Mouse (Mus musculus) bone marrow macrophage, adult 2 months (primary cell): ENCODE measurements around the gene Pde4c. TPM values are rescaled to one million over a fixed set of nuclear protein-coding genes. Genes with fewer than 3 reads are reported as not detected.

Experiments used
- H3K27ac ChIP-seq: 2 replicates; pipeline ENCODE4 v1.5.1; 2012; ENCODE audit warnings: low read depth, low read length; ENCODE audit not compliant: insufficient read depth
- H3K4me1 ChIP-seq: 2 replicates; pipeline ENCODE4 v1.6.1; 2012; ENCODE audit warnings: low read length; ENCODE audit not compliant: control insufficient read depth, insufficient read depth
- H3K4me3 ChIP-seq: 2 replicates; pipeline ENCODE4 v1.5.1; 2012; ENCODE audit warnings: mild to moderate bottlenecking, low read length, moderate library complexity; ENCODE audit not compliant: insufficient read depth
- CTCF ChIP-seq: IDR thresholded peaks from 2 replicates; pipeline ENCODE4 v1.5.1; 2012; ENCODE audit warnings: low read depth, mild to moderate bottlenecking, low read length, moderate library complexity
- POLR2A ChIP-seq: IDR thresholded peaks from 2 replicates; pipeline ENCODE4 v1.6.1; 2012; ENCODE audit warnings: mild to moderate bottlenecking, low read depth, low read length, borderline replicate concordance
- polyA plus RNA-seq: library from polyadenylated mRNA; stranded (reverse); fragments of >200 nt; gene quantifications from 2 replicates; pipeline ENCODE4 v1.2.4, GENCODE M21; 2012; ENCODE audit not compliant: missing spikeins, insufficient read depth, insufficient read length

The Pde4c gene
- polyA plus RNA-seq, 1 experiment: not detected

DNA sequence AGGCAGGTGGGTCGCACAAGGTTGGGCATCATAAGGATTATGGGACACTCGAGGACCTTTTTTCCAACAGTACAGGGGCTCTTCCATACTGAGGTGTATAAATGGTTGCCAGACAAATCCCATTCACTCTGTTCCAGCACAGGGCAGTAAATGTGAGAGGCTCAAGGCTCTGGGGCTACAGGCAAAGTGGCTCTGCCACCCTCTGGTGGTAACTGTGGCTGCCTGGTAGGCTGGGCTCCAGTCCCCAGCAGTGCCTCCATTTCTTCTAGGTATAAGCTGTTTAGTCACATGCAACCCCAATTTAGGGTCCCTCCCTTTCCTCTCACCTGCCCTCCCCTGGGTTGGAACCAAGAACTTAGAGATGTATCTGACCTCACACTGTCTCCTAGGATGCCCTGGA, 71.8 kb downstream of the Pde4c start:
- TF ChIP-seq POLR2A: no peak
- no peak for TF ChIP-seq CTCF
- H3K4me1 ChIP-seq: peaks cover 19% of the 10 kb centered on the region
- no peak overlapping the region for H3K4me3 ChIP-seq
- H3K27ac ChIP-seq: no peak overlapping the region

DNA sequence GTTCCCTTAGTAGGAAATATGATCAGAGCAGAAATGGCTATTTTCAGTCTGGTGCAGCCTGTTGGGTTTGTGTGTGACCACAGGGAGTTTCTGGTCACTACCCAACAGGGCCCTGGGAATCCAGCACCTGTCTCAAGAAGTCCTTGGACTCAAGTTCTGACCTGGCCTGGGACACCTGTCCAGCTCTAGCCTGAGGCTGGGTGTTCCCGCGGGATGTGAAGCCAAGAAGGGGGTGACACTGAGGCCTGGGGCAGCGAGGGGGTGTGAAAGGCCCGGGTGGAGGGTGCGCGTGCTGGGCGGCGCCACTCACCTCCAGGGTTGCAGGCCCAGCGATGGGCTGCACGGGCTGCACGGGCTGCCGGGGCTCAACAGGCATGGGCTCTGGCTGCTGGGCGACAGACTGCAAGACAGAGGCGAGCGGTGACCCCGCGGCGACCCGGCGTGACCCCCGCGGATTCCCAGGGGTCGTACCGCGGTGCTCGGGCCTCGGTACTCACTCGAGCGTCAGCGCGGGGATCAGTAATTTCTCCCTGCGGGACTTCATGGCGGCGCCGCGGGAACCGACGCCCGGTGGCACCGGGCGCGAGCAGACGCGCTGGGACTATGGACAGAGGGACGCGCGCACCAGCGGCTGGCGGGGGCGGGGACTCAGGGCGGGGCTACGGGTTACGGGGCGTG, 73.0 kb downstream of the Pde4c start:
- H3K4me3 ChIP-seq: peak overlapping the region; percentile 57
- TF ChIP-seq POLR2A (no peak), CTCF (no peak)
- H3K4me1 ChIP-seq: peaks cover 21% of the 10 kb centered on the region
- no peak overlapping the region for H3K27ac ChIP-seq

DNA sequence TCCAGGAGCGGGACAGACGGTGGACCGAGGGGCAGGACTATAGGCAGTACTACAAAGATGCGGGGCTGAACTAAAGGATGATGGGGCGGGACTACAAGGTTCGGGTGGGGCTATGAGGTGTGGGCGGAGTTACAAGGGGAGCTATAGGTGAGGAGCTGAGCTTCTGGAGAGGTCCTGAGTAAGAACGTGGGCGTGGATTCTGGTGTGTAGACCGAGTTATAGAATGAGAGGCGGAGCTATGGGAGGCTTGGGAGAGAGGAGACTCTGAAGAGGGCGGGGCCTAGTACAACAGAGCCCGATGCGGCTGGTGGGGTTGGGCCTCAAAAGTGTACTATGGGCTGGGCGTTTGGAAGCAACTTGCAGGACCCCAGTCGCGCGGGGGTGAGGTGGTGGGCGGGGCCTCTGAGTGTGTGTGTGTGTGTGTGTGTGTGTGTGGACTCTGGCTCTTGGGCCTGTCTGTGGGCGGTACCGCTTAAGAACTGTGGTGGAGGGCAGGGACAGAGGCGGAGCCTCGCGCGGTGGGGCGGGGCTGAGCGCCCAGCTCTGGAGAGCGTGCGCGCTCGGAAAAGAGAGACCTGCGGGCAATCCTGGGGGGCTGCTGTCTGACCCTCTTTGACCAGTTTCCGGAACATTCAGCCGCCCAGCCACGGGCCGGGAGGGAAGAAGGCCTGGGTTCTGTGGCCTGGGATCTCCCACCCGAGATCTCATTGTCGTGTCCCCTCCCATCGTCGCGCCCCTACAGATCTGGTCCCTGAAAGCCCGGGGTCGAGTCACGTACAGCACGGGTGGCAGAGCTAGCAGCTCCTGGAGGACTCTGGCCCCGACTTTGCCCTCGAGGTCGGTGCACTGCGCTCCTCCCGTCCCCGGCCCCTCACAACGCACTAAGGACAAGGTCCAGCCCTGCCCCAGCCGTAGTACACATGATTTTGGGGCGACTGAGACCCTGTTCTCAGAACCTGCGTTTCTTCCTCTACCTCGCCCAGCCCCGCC, 73.9 kb downstream of the Pde4c start:
- Histone ChIP-seq H3K27ac (no peak overlapping the region), H3K4me1 (peaks cover 28% of the 10 kb centered on the region), H3K4me3 (peak overlapping the region; percentile 57)
- TF ChIP-seq CTCF (no peak), POLR2A (no peak)

DNA sequence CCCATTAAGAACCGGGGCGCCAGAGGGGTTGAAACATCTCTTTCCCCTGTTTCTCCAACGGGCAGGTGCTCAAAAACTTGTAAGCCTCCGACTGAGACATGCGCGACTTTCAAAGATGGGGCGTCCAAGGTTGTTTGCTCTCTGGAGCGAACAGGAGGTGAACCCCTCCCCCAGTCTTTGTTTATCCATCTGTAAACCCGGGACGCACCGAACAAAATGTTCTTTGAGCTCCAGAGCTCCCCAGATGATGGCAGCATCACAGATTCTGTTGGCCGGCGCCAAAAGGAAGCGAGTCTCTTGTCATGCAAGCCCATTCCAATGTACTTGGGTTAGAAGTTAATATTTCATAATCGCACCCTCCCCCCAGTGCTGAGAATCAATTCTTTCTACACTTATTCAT, 74.8 kb downstream of the Pde4c start:
- no peak overlapping the region for H3K4me3 ChIP-seq
- no peak overlapping the region for H3K27ac ChIP-seq
- peaks cover 23% of the 10 kb centered on the region for H3K4me1 ChIP-seq
- no peak for TF ChIP-seq POLR2A
- no peak for TF ChIP-seq CTCF

DNA sequence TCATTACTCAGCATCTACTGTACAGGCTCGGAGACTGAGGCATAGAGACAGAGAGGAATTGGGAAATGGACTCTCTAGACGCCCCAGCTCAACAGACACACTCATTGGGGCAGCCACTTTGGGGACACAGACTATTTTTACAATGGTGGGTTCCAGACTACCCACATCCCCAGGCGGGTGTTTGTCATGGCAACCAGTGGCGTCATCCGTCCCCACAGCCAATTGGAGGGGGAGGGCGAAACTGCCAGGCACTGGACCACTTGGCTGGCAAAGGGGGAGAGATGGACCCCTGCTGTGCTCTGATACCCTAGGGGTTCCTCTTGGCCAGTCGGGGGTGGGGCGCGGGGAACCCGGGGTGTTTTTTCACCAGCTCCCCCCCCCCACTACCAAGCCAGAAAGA, 77.1 kb downstream of the Pde4c start:
- Histone ChIP-seq H3K27ac (no peak overlapping the region), H3K4me1 (peaks cover 29% of the 10 kb centered on the region), H3K4me3 (no peak overlapping the region)
- TF ChIP-seq POLR2A (no peak), CTCF (no peak)

Other genes starting within 250 kb of the Pde4c start
- gene Klhl26, start 246.8 kb upstream of the Pde4c start, polyA plus RNA-seq: 10.8 and 10.9 TPM in 2 replicates
- gene Tmem59l, start 236.4 kb upstream of the Pde4c start, polyA plus RNA-seq: not detected in 2 replicates
- gene Crlf1, start 230.6 kb upstream of the Pde4c start, polyA plus RNA-seq: 0.97 and 1.0 TPM in 2 replicates
- 80.7 and 86.0 TPM in 2 replicates for gene Rex1bd, start 217.0 kb upstream of the Pde4c start, polyA plus RNA-seq
- gene Uba52, start 212.9 kb upstream of the Pde4c start, polyA plus RNA-seq: 825 and 873 TPM in 2 replicates
- 163 and 178 TPM in 2 replicates for gene Fkbp8, start 196.0 kb upstream of the Pde4c start, polyA plus RNA-seq
- gene Kxd1, start 195.8 kb upstream of the Pde4c start, polyA plus RNA-seq: 82.2 and 82.3 TPM in 2 replicates
- 17.1 TPM in 2 replicates for gene Ell, start 184.3 kb upstream of the Pde4c start, polyA plus RNA-seq
- gene Isyna1, start 129.3 kb upstream of the Pde4c start, polyA plus RNA-seq: 36.0 and 41.4 TPM in 2 replicates
- 106 and 123 TPM in 2 replicates for gene Ssbp4, start 114.8 kb upstream of the Pde4c start, polyA plus RNA-seq
- gene Lrrc25, start 107.6 kb upstream of the Pde4c start, polyA plus RNA-seq: 185 and 197 TPM in 2 replicates
- 3.3 and 4.9 TPM in 2 replicates for gene Gdf15, start 91.3 kb upstream of the Pde4c start, polyA plus RNA-seq
- 33.0 and 35.2 TPM in 2 replicates for gene Pgpep1, start 63.3 kb upstream of the Pde4c start, polyA plus RNA-seq
- 62.3 and 65.9 TPM in 2 replicates for gene Lsm4, start 50.5 kb upstream of the Pde4c start, polyA plus RNA-seq
- gene Jund, start 24.8 kb upstream of the Pde4c start, polyA plus RNA-seq: 102 and 111 TPM in 2 replicates
- gene Iqcn, start 20.3 kb upstream of the Pde4c start, polyA plus RNA-seq: not detected in 2 replicates
- gene Gm3336, start 5.2 kb upstream of the Pde4c start, polyA plus RNA-seq: not detected in 2 replicates
- 7.9 and 9.4 TPM in 2 replicates for gene Rab3a, start 31.0 kb downstream of the Pde4c start, polyA plus RNA-seq
- gene Mpv17l2, start 37.2 kb downstream of the Pde4c start, polyA plus RNA-seq: 32.4 and 33.7 TPM in 2 replicates
- 26.9 and 27.5 TPM in 2 replicates for gene Pik3r2, start 53.0 kb downstream of the Pde4c start, polyA plus RNA-seq
- 57.7 and 59.6 TPM in 2 replicates for gene Mast3, start 81.3 kb downstream of the Pde4c start, polyA plus RNA-seq
- 0.20 TPM in 1 of 2 replicates, not detected in the other for gene Il12rb1, start 84.7 kb downstream of the Pde4c start, polyA plus RNA-seq
- 27.8 and 29.7 TPM in 2 replicates for gene Arrdc2, start 116.0 kb downstream of the Pde4c start, polyA plus RNA-seq
- 0.99 and 1.8 TPM in 2 replicates for gene Kcnn1, start 139.5 kb downstream of the Pde4c start, polyA plus RNA-seq
- gene Ccdc124, start 150.2 kb downstream of the Pde4c start, polyA plus RNA-seq: 35.6 and 39.9 TPM in 2 replicates
- not detected in 2 replicates for gene Slc5a5, start 169.0 kb downstream of the Pde4c start, polyA plus RNA-seq
- 1,719 and 1,824 TPM in 2 replicates for gene Rpl18a, start 173.7 kb downstream of the Pde4c start, polyA plus RNA-seq
- gene Map1s, start 182.2 kb downstream of the Pde4c start, polyA plus RNA-seq: 37.3 and 44.2 TPM in 2 replicates